Mouse (Mus musculus) left cerebral cortex, adult 11 months (tissue): ENCODE data around the gene Tex261.
"Not testable (repeated sequence)": the region's sequence is repeated elsewhere in the genome, so short reads cannot be mapped to it uniquely, and the experiment has no call there.

Source experiments
- DNase-seq: peaks from one replicate; pipeline ENCODE4 v3.0.0; 2022; ENCODE audit warnings: low spot score

Gene Tex261

GRCm38 (mm10) chr6:83775638-83776293, at the start of gene Tex261:
TSS of gene Tex261 (minus strand) at chr6:83775813.
- DNase-seq, result peak; percentile 83

- no peak for DNase-seq
Observed at GRCm38 (mm10) chr6:83821856-83822255, 46.2 kb upstream of the Tex261 start.

GRCm38 (mm10) chr6:83820727-83821515, 45.3 kb upstream of the Tex261 start:
- no peak for DNase-seq

- DNase-seq, result no peak
Observed at GRCm38 (mm10) chr6:83818996-83819395, 43.4 kb upstream of the Tex261 start.

- DNase-seq, result no peak
Observed at GRCm38 (mm10) chr6:83815801-83816200, 40.2 kb upstream of the Tex261 start.

- no peak for DNase-seq
Observed at GRCm38 (mm10) chr6:83802846-83803245, 27.2 kb upstream of the Tex261 start.

GRCm38 (mm10) chr6:83802033-83802432, 26.4 kb upstream of the Tex261 start:
- DNase-seq, result no peak

- DNase-seq, result no peak
Observed at GRCm38 (mm10) chr6:83796686-83797085, 21.1 kb upstream of the Tex261 start.

- DNase-seq, result peak; percentile 36
Observed at GRCm38 (mm10) chr6:83795492-83795900, 19.9 kb upstream of the Tex261 start.

GRCm38 (mm10) chr6:83794760-83795296, 19.2 kb upstream of the Tex261 start, which contains the start of gene Nagk:
TSS of gene Nagk (plus strand) at chr6:83794982.
- peak; percentile 89 for DNase-seq

GRCm38 (mm10) chr6:83791251-83791890, 15.8 kb upstream of the Tex261 start:
- no peak for DNase-seq

- DNase-seq, result not testable (repeated sequence)
Observed at GRCm38 (mm10) chr6:83790533-83790932, 14.9 kb upstream of the Tex261 start.

- no peak for DNase-seq
Observed at GRCm38 (mm10) chr6:83788554-83788953, 12.9 kb upstream of the Tex261 start.

- no peak for DNase-seq
Observed at GRCm38 (mm10) chr6:83786426-83786825, 10.8 kb upstream of the Tex261 start.

- no peak for DNase-seq
Observed at GRCm38 (mm10) chr6:83779026-83779425, 3.4 kb upstream of the Tex261 start.

GRCm38 (mm10) chr6:83778306-83778705, 2.7 kb upstream of the Tex261 start:
- DNase-seq, result no peak

GRCm38 (mm10) chr6:83774781-83775563, 641 bp downstream of the Tex261 start:
- no peak for DNase-seq

- DNase-seq, result no peak
Observed at GRCm38 (mm10) chr6:83774126-83774525, 1.5 kb downstream of the Tex261 start.

- no peak for DNase-seq
Observed at GRCm38 (mm10) chr6:83768485-83768884, 7.1 kb downstream of the Tex261 start.

- DNase-seq, result no peak
Observed at GRCm38 (mm10) chr6:83766982-83767381, 8.6 kb downstream of the Tex261 start.

GRCm38 (mm10) chr6:83762880-83763431, 12.7 kb downstream of the Tex261 start:
- DNase-seq, result no peak
